Mouse (Mus musculus): ENCODE measurements at regions not wholly inside any gene's neighbourhood (a gene's known extent, or its start where the extent isn't known, plus 50 kb on each side); places are given as distances from the start of the nearest gene placed in this dataset.

DNA sequence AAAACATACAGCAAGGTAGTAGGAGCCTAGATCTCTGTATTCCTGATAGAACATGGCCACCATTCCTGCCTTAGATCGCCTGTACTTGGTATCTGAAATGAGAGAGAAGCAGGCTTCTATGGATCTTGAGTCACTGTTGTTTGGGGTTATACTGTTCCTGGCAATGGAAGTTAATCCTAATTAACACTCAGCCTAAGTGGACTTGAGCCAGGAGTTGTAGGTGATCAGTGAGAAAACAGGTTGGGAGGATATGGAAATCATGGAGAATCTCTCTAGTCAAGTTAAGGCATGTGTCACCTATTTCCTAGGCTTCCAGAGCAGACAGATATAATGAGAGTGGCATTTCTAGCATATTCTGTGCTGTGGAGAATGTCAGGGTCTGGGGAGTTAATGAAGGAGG lies 134.9 kb downstream of the Sox9 start:
- TF ChIP-seq CTCF (IDR thresholded peaks at IDR 0.05; ENCODE audit: borderline replicate concordance, extremely low read depth, insufficient read depth, insufficient read length) = no peak
- TF ChIP-seq POLR2A (IDR thresholded peaks at IDR 0.05; ENCODE audit: borderline replicate concordance, extremely low read depth, insufficient read depth, insufficient read length, poor library complexity, severe bottlenecking) = no peak

Data from brain, embryonic 14.5 days (tissue).